Mouse (Mus musculus) lung, postnatal 0 days (tissue): ENCODE measurements around the gene Vps16. TPM values are rescaled to one million over a fixed set of nuclear protein-coding genes. Genes with fewer than 3 reads are reported as not detected.

ENCODE experiments used
- ATAC-seq: fragments of 200-750 bp; cut with Nextera tagmentation; 2 replicates; pipeline ENCODE4 v1.8.0; 2017; ENCODE audit warnings: moderate library complexity
- DNase-seq: peaks from one replicate; pipeline ENCODE4 v3.0.0-alpha.2; 2016; ENCODE audit warnings: low spot score
- H3K27ac ChIP-seq: fragments of 300-500 bp; sonication (generic); 2 replicates; pipeline ENCODE4 v1.5.1; 2014; ENCODE audit warnings: antibody characterized with exemption, mild to moderate bottlenecking, low read length, mixed read lengths
- H3K27me3 ChIP-seq: fragments of 300-500 bp; sonication (generic); replicated peaks from 2 replicates; pipeline ENCODE4 v1.6.1; 2014; ENCODE audit warnings: low read length, mixed read lengths; ENCODE audit not compliant: insufficient read depth
- H3K36me3 ChIP-seq: fragments of 300-500 bp; sonication (generic); 2 replicates; pipeline ENCODE4 v1.6.1; 2014; ENCODE audit warnings: low read length, mixed read lengths; ENCODE audit not compliant: insufficient read depth
- H3K4me1 ChIP-seq: fragments of 300-500 bp; sonication (generic); 2 replicates; pipeline ENCODE4 v1.6.1; 2014; ENCODE audit warnings: antibody characterized with exemption, low read depth, low read length, mixed read lengths; ENCODE audit not compliant: insufficient read depth
- H3K4me2 ChIP-seq: fragments of 300-500 bp; sonication (generic); replicated peaks from 2 replicates; pipeline ENCODE4 v1.6.1; 2014; ENCODE audit warnings: low read depth, mild to moderate bottlenecking, low read length, moderate library complexity, mixed read lengths
- H3K4me3 ChIP-seq: fragments of 300-500 bp; sonication (generic); 2 replicates; pipeline ENCODE4 v1.5.1; 2014; ENCODE audit warnings: low read depth, low read length
- H3K9ac ChIP-seq: fragments of 300-500 bp; sonication (generic); replicated peaks from 2 replicates; pipeline ENCODE4 v1.6.1; 2014; ENCODE audit warnings: low read depth, mild to moderate bottlenecking
- H3K9me3 ChIP-seq: fragments of 300-500 bp; sonication (generic); 2 replicates; pipeline ENCODE4 v1.6.1; 2016; ENCODE audit warnings: low read length, mixed read lengths
- CTCF ChIP-seq: IDR thresholded peaks from 2 replicates; pipeline ENCODE4 v1.5.1; 2016; ENCODE audit warnings: antibody characterized with exemption, mild to moderate bottlenecking
- EP300 ChIP-seq: IDR thresholded peaks from 2 replicates; pipeline ENCODE4 v1.6.1; 2016; ENCODE audit warnings: antibody characterized with exemption, mild to moderate bottlenecking, control low read depth
- WGBS: fragments of 180-500 bp; shearing (Covaris S2); extraction: QIAGEN DNeasy Blood & Tissue Kit; methylation state at CpG from one replicate; pipeline ENCODE4 v1.1.7; 2014; 5-methylcytosine and 5-hydroxymethylcytosine counted together
- polyA plus RNA-seq: library from polyadenylated mRNA; unstranded; fragments of >200 nt; fragmentation: Nextera tagmentation; extraction: Ambion mirVana; gene quantifications from 2 replicates; pipeline ENCODE4 v1.2.1, GENCODE M21; 2015

Vps16 gene
- polyA plus RNA-seq, 1 experiment from 2014 or later, result 47.0 TPM

- no peak overlapping the region for H3K4me3 ChIP-seq
- WGBS, result 69% methylated on average over 6 of the region's 6 CpGs
Measured at GRCm38 (mm10) chr2:130414094-130414856, 9.9 kb upstream of the Vps16 start.

GRCm38 (mm10) chr2:130421781-130422620 is 2.1 kb upstream of the Vps16 start:
- WGBS, result 92% methylated on average over 26 of the region's 26 CpGs

More at GRCm38 (mm10) chr2:130414094-130414856, 9.9 kb upstream of the Vps16 start:
- Histone ChIP-seq H3K27me3 (no peaks in the 10 kb centered on the region), H3K4me2 (no peak overlapping the region), H3K9me3 (no peaks in the 10 kb centered on the region), H3K27ac (no peak overlapping the region), H3K4me1 (no peaks in the 10 kb centered on the region), H3K9ac (no peak overlapping the region), H3K36me3 (no peaks in the 10 kb centered on the region)
- ATAC-seq (no peak), DNase-seq (no peak)
- TF ChIP-seq CTCF (peak; percentile 44), EP300 (no peak)

GRCm38 (mm10) chr2:130423397-130424125 is 578 bp upstream of the Vps16 start:
- WGBS, result 13% methylated on average over 49 of the region's 49 CpGs
- H3K27ac ChIP-seq, result peak overlapping the region; percentile 82
- no peaks in the 10 kb centered on the region for H3K9me3 ChIP-seq
- peaks cover 16% of the 10 kb centered on the region for H3K4me1 ChIP-seq
- DNase-seq (peak; percentile 76), ATAC-seq (peak; percentile 68)
- H3K4me3 ChIP-seq, result peak overlapping the region; percentile 64
- peak overlapping the region; percentile 67 for H3K9ac ChIP-seq
- TF ChIP-seq CTCF (no peak), EP300 (no peak)
- peak overlapping the region; percentile 90 for H3K4me2 ChIP-seq
- no peaks in the 10 kb centered on the region for H3K36me3 ChIP-seq
- no peaks in the 10 kb centered on the region for H3K27me3 ChIP-seq

More at GRCm38 (mm10) chr2:130421781-130422620, 2.1 kb upstream of the Vps16 start:
- Histone ChIP-seq H3K27ac (no peak overlapping the region), H3K9ac (no peak overlapping the region), H3K4me2 (no peak overlapping the region), H3K4me3 (no peak overlapping the region), H3K27me3 (no peaks in the 10 kb centered on the region), H3K9me3 (no peaks in the 10 kb centered on the region), H3K4me1 (peaks cover 16% of the 10 kb centered on the region), H3K36me3 (no peaks in the 10 kb centered on the region)
- DNase-seq (no peak), ATAC-seq (no peak)
- TF ChIP-seq EP300 (no peak), CTCF (no peak)

- Histone ChIP-seq H3K9me3 (no peaks in the 10 kb centered on the region), H3K36me3 (no peaks in the 10 kb centered on the region), H3K27me3 (no peaks in the 10 kb centered on the region), H3K4me1 (peaks cover 16% of the 10 kb centered on the region), H3K9ac (peak overlapping the region; percentile 67; the same call in 1 of the 2 replicates), H3K27ac (no peak overlapping the region), H3K4me2 (peak overlapping the region; percentile 90), H3K4me3 (peak overlapping the region; percentile 64)
- TF ChIP-seq EP300, result no peak
- TF ChIP-seq CTCF, result peak; percentile 42
- no peak for ATAC-seq
- WGBS, result 23% methylated on average over 5 of the region's 5 CpGs
- DNase-seq, result peak; percentile 19
Measured at GRCm38 (mm10) chr2:130425112-130425511, 973 bp downstream of the Vps16 start.

- ATAC-seq, result no peak
- WGBS, result 45% methylated on average over 2 of the region's 2 CpGs
- no peaks in the 10 kb centered on the region for H3K9me3 ChIP-seq
- H3K27me3 ChIP-seq, result no peaks in the 10 kb centered on the region
- TF ChIP-seq EP300, result no peak
- no peak for TF ChIP-seq CTCF
- no peak overlapping the region for H3K4me3 ChIP-seq
- peaks cover 5% of the 10 kb centered on the region; the same call in 1 of the 2 replicates for H3K4me1 ChIP-seq
- DNase-seq, result no peak
- no peaks in the 10 kb centered on the region; the same call in 1 of the 2 replicates for H3K36me3 ChIP-seq
- H3K9ac ChIP-seq, result no peak overlapping the region
- no peak overlapping the region for H3K4me2 ChIP-seq
- H3K27ac ChIP-seq, result no peak overlapping the region
Measured at GRCm38 (mm10) chr2:130429851-130430250, 5.7 kb downstream of the Vps16 start.
